Mouse (Mus musculus) limb, embryonic 15.5 days (tissue): ENCODE measurements around the gene Spn. TPM values are rescaled to one million over a fixed set of nuclear protein-coding genes. Genes with fewer than 3 reads are reported as not detected.

Experiments used
- ATAC-seq: fragments of 200-750 bp; cut with Nextera tagmentation; 2 replicates; pipeline ENCODE4 v1.8.0; 2017; ENCODE audit warnings: low read depth, moderate TSS enrichment; ENCODE audit not compliant: insufficient number of reproducible peaks, low FRiP score, low TSS enrichment
- H3K27ac ChIP-seq: fragments of 300-500 bp; sonication (generic); 2 replicates; pipeline ENCODE4 v1.5.1; 2015; ENCODE audit warnings: moderate library complexity, mild to moderate bottlenecking, inconsistent platforms
- H3K27me3 ChIP-seq: fragments of 300-500 bp; sonication (generic); 2 replicates; pipeline ENCODE4 v1.6.1; 2015; ENCODE audit warnings: inconsistent platforms
- H3K36me3 ChIP-seq: fragments of 300-500 bp; sonication (generic); 2 replicates; pipeline ENCODE4 v1.6.1; 2015; ENCODE audit warnings: inconsistent platforms
- H3K4me1 ChIP-seq: fragments of 300-500 bp; sonication (generic); 2 replicates; pipeline ENCODE4 v1.6.1; 2015; ENCODE audit warnings: inconsistent platforms
- H3K4me2 ChIP-seq: fragments of 300-500 bp; sonication (generic); 2 replicates; pipeline ENCODE4 v1.6.1; 2015; ENCODE audit warnings: mild to moderate bottlenecking, inconsistent platforms
- H3K4me3 ChIP-seq: fragments of 300-500 bp; sonication (generic); 2 replicates; pipeline ENCODE4 v1.5.1; 2015; ENCODE audit warnings: mild to moderate bottlenecking, inconsistent platforms
- H3K9ac ChIP-seq: fragments of 300-500 bp; sonication (generic); 2 replicates; pipeline ENCODE4 v1.6.1; 2015; ENCODE audit warnings: inconsistent platforms
- H3K9me3 ChIP-seq: fragments of 300-500 bp; sonication (generic); 2 replicates; pipeline ENCODE4 v1.6.1; 2016; ENCODE audit warnings: inconsistent platforms
- WGBS: fragments of 180-500 bp; shearing (Covaris S2); methylation state at CpG from one replicate; pipeline ENCODE4 v1.1.7; 2015; 5-methylcytosine and 5-hydroxymethylcytosine counted together
- polyA plus RNA-seq: library from polyadenylated mRNA; unstranded; fragments of >200 nt; fragmentation: Nextera tagmentation; extraction: Ambion mirVana; gene quantifications from 2 replicates; pipeline ENCODE4 v1.2.1, GENCODE M21; 2015

The Spn gene
- polyA plus RNA-seq, 1 experiment from 2014 or later, result 0.81 TPM

GRCm38 (mm10) chr7:127113614-127114259 lies 23.9 kb downstream of the Spn start:
- Histone ChIP-seq H3K4me3 (no peak overlapping the region), H3K27me3 (0 out of 2 replicates have a peak, but pooled peaks cover under 1% of the 10 kb centered on the region), H3K4me2 (no peak overlapping the region), H3K9ac (no peak overlapping the region), H3K27ac (peak overlapping the region; percentile 23; the same call in 1 of the 2 replicates), H3K9me3 (no peaks in the 10 kb centered on the region), H3K4me1 (peaks cover 18% of the 10 kb centered on the region), H3K36me3 (no peaks in the 10 kb centered on the region)
- WGBS, result 47% methylated on average over 12 of the region's 12 CpGs
- ATAC-seq, result no peak

DNA sequence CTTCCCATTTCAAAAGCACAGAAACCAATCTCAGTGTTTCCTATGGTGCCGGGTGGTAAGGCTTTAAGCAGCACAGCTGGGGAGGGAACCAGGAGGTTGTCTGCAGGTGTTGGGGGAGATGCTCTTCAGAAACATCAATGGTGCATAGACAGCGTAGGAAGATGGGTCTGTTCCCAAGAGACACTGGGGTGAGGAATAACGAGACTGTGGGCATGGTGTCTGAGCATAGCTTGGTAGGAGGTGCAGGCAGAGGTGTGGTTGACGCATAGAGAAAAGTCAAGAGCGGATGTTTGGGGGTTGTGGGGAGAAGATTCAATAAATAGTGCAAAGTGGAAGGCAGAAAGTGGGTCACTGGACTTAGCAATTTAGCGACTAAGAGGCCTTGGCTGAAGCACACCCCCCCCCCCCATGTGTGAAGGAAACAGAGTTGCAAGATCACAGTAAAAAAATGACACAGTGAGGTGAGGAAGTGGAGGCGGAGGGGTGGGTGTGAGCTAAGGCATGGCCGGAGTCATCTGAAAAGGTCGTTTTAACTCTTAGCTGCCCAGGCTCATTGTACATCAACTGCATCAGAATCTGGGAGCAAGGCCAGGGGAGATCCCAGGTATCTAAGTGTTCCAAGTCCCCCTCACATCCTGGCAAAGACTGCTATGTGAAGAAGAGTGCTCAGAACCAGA lies 24.6 kb downstream of the Spn start:
- ATAC-seq, result no peak
- peaks cover 14% of the 10 kb centered on the region for H3K4me1 ChIP-seq

GRCm38 (mm10) chr7:127112251-127112841 lies 25.3 kb downstream of the Spn start:
- H3K9me3 ChIP-seq, result no peaks in the 10 kb centered on the region
- WGBS, result 74% methylated on average over 12 of the region's 12 CpGs
- H3K27me3 ChIP-seq, result no peaks in the 10 kb centered on the region
- no peak overlapping the region for H3K27ac ChIP-seq
- no peak overlapping the region for H3K4me3 ChIP-seq
- H3K4me2 ChIP-seq, result no peak overlapping the region
- H3K9ac ChIP-seq, result no peak overlapping the region
- no peak for ATAC-seq
- H3K36me3 ChIP-seq, result no peaks in the 10 kb centered on the region
- peaks cover 8% of the 10 kb centered on the region; the same call in 1 of the 2 replicates for H3K4me1 ChIP-seq

More for the DNA sequence above, 24.6 kb downstream of the Spn start:
- Histone ChIP-seq H3K4me3 (no peak overlapping the region), H3K36me3 (no peaks in the 10 kb centered on the region), H3K27me3 (no peaks in the 10 kb centered on the region), H3K27ac (no peak overlapping the region), H3K9me3 (no peaks in the 10 kb centered on the region), H3K9ac (no peak overlapping the region), H3K4me2 (no peak overlapping the region)
- WGBS, result 38% methylated on average over 9 of the region's 9 CpGs

- no peak overlapping the region for H3K4me3 ChIP-seq
- no peak overlapping the region for H3K9ac ChIP-seq
- ATAC-seq, result no peak
- no peaks in the 10 kb centered on the region for H3K36me3 ChIP-seq
- H3K4me2 ChIP-seq, result no peak overlapping the region
- 44% methylated on average over 6 of the region's 6 CpGs for WGBS
- no peak overlapping the region for H3K27ac ChIP-seq
- H3K9me3 ChIP-seq, result no peaks in the 10 kb centered on the region
- peaks cover 8% of the 10 kb centered on the region; the same call in 1 of the 2 replicates for H3K4me1 ChIP-seq
- no peaks in the 10 kb centered on the region for H3K27me3 ChIP-seq
Observed at GRCm38 (mm10) chr7:127111461-127111860, 26.2 kb downstream of the Spn start.

DNA sequence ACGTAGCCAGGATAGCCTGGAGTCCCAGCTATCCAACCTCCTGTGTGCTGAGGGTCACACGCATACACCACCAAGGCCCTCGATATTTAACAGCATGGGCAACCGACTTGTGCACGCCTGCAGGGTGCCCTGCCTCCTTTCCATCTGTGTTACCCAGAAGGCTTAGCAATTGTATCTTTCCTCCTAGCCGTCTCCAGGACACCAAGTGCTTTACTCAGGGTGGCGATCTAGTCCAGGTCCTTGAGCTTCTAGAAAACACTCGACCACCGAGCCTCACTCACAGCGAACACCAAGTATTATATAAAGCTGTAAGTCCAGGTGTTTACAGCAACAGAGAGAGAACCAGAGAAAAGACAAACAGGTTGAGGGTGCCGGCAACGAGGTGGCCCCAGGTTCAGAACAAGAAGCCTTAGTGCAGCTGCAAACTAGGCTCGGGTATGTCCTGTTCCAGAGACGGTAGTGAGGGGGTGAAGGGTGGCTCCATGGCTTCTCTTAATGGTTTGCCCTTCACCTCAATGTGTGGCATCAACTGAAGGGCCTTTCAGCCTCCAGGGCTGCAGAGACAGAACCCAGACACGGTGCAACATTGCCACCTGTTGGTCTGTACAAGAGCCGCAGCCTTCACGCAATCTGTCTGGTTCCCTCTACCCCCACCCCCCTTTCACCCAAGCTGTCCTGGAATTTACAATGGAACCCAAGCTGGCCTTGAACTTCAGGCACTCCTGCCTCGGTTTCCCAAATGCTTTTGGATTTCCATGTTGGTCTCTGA lies 27.2 kb downstream of the Spn start:
- ATAC-seq, result no peak
- Histone ChIP-seq H3K9ac (no peak overlapping the region), H3K9me3 (no peaks in the 10 kb centered on the region), H3K36me3 (no peaks in the 10 kb centered on the region), H3K27me3 (no peaks in the 10 kb centered on the region), H3K27ac (no peak overlapping the region), H3K4me3 (no peak overlapping the region), H3K4me1 (peaks cover 8% of the 10 kb centered on the region; the same call in 1 of the 2 replicates), H3K4me2 (no peak overlapping the region)
- whole genome bisulfite sequencing, result 38% methylated on average over 18 of the region's 18 CpGs

DNA sequence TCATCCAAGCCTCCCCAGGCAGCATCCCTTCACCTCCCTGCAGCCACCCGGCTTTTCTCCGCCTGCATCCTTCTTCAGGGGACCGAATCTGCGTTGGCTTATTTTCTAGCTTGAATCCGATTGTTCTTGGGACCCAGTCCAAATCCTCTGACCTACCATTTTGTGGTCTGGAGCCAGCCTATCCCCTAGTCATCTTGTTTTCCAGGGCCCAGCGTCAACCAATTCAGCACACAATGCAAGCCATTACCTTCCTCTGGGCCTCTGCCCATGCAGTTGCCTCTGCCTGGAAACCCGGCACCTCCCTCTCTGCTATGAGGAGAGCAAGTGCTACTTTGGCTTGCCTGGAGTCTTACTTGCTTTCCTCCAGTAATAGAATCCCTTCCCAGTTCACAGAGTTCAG lies 32.1 kb downstream of the Spn start:
- Histone ChIP-seq H3K9me3 (no peaks in the 10 kb centered on the region), H3K4me2 (no peak overlapping the region), H3K4me3 (no peak overlapping the region), H3K36me3 (no peaks in the 10 kb centered on the region), H3K9ac (no peak overlapping the region), H3K4me1 (peaks cover 13% of the 10 kb centered on the region), H3K27ac (no peak overlapping the region), H3K27me3 (no peaks in the 10 kb centered on the region)
- WGBS, result 66% methylated on average over 7 of the region's 7 CpGs
- no peak for ATAC-seq

GRCm38 (mm10) chr7:127104560-127105332 lies 32.9 kb downstream of the Spn start:
- H3K9me3 ChIP-seq, result no peaks in the 10 kb centered on the region
- peak overlapping the region; percentile 33 for H3K4me3 ChIP-seq
- no peaks in the 10 kb centered on the region for H3K36me3 ChIP-seq
- peaks cover 13% of the 10 kb centered on the region for H3K4me1 ChIP-seq
- WGBS, result 16% methylated on average over 17 of the region's 17 CpGs
- H3K27me3 ChIP-seq, result no peaks in the 10 kb centered on the region
- peak overlapping the region; percentile 51 for H3K4me2 ChIP-seq
- H3K9ac ChIP-seq, result no peak overlapping the region; the same call in 1 of the 2 replicates
- peak; percentile 20; the same call in 1 of the 2 replicates for ATAC-seq
- no peak overlapping the region for H3K27ac ChIP-seq

DNA sequence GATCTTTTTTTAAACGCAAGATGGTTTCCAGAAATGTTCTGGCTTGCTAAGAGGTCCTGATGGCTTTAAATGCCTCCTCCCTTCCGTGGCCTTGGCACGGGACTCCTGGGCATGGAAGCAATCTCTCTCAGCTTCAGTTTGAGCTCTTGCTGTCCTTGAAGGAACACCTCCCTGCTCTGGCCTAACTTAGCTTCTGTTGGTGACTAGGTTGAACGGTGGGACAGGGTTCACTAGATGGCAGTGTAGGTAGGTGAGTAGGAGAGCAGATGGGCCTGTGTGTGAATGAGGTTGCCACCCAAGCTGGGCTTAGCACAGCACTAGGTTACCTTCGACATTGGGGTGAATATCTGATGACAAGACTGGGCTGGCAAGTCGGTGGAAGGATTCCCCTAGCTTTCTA lies 33.7 kb downstream of the Spn start:
- Histone ChIP-seq H3K27ac (no peak overlapping the region), H3K4me1 (peaks cover 13% of the 10 kb centered on the region), H3K9me3 (no peaks in the 10 kb centered on the region), H3K36me3 (no peaks in the 10 kb centered on the region), H3K27me3 (no peaks in the 10 kb centered on the region), H3K4me3 (no peak overlapping the region), H3K4me2 (no peak overlapping the region), H3K9ac (no peak overlapping the region)
- no peak for ATAC-seq
- 61% methylated on average over 6 of the region's 6 CpGs for WGBS

GRCm38 (mm10) chr7:127102148-127102547 lies 35.5 kb downstream of the Spn start:
- 74% methylated on average over 6 of the region's 6 CpGs for WGBS

GRCm38 (mm10) chr7:127101451-127102016 lies 36.1 kb downstream of the Spn start:
- H3K9ac ChIP-seq, result no peak overlapping the region
- no peak overlapping the region for H3K4me2 ChIP-seq
- H3K36me3 ChIP-seq, result no peaks in the 10 kb centered on the region
- no peak overlapping the region for H3K4me3 ChIP-seq
- H3K27me3 ChIP-seq, result no peaks in the 10 kb centered on the region
- WGBS, result 36% methylated on average over 2 of the region's 2 CpGs
- peaks cover 13% of the 10 kb centered on the region for H3K4me1 ChIP-seq
- ATAC-seq, result no peak
- no peaks in the 10 kb centered on the region for H3K9me3 ChIP-seq
- H3K27ac ChIP-seq, result no peak overlapping the region

More at GRCm38 (mm10) chr7:127102148-127102547, 35.5 kb downstream of the Spn start:
- Histone ChIP-seq H3K4me1 (peaks cover 13% of the 10 kb centered on the region), H3K4me3 (no peak overlapping the region), H3K36me3 (no peaks in the 10 kb centered on the region), H3K27ac (no peak overlapping the region), H3K9ac (no peak overlapping the region), H3K9me3 (no peaks in the 10 kb centered on the region), H3K27me3 (no peaks in the 10 kb centered on the region), H3K4me2 (no peak overlapping the region)
- ATAC-seq, result no peak

DNA sequence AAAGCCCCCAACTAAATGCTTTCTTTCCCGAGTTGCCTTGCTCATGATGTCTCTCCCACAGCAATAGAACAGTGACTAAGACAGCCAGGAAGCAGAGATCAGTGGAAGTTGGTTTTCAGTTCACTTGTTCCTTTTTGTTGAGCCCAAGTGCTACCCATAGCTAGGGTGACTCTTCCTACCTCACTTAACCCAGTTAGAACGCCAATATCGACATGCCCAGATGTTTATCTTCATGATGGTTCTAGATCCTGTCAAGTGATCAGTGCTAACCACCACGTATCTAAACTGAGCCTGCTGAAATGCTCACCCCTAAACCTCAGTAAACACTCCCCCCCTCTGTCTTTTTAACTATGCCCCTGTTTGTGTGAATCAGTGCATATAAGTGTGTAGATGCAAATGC lies 38.1 kb downstream of the Spn start:
- no peaks in the 10 kb centered on the region for H3K36me3 ChIP-seq
- 86% methylated on average over 4 of the region's 4 CpGs for WGBS
- no peak for ATAC-seq
- H3K4me2 ChIP-seq, result no peak overlapping the region
- peaks cover 7% of the 10 kb centered on the region for H3K4me1 ChIP-seq
- H3K9ac ChIP-seq, result no peak overlapping the region
- no peaks in the 10 kb centered on the region for H3K9me3 ChIP-seq
- no peak overlapping the region for H3K27ac ChIP-seq
- no peak overlapping the region for H3K4me3 ChIP-seq
- H3K27me3 ChIP-seq, result no peaks in the 10 kb centered on the region
